Mouse (Mus musculus): ENCODE results near the gene Proser3.

DNA sequence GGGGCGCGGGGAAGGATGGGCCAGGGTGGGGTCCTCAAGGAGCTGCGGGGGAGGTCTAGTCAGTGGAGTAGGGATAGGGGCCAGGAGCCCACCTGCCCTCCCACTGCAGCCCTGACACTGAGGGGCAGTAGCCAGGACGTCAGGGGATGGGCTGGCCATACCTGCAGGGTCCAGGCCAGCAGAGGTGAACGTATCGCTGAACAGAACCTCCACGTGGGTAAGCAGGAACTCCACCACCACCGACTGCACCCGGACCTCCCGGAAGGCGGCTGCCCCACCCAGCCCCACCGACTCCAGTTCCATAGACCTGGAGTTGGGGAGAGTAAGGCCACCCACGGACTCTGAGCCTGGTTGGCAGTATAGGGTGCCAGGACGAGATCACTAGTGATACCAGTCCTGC, 25.1 kb downstream of the Proser3 start:
- no peak for TF ChIP-seq CTCF (IDR thresholded peaks at IDR 0.05; ENCODE audit: insufficient read depth, low read depth, low read length)
- no peak for TF ChIP-seq POLR2A (IDR thresholded peaks at IDR 0.05; ENCODE audit: insufficient read depth, low read depth, low read length)

All from olfactory bulb, adult 2 months (tissue).